Mouse (Mus musculus) heart, postnatal 36 days (tissue): ENCODE results near the gene Mum1. TPM values are rescaled to one million over a fixed set of nuclear protein-coding genes. Genes with fewer than 3 reads are reported as not detected.

Source experiments
- microRNA-seq, 2 experiments: library from miRNA; unstranded; fragments of <30 nt; microRNA quantifications; one replicate each; pipeline ENCODE4 v1.2.0; 2021; ENCODE audit warnings: borderline number of aligned reads in 2 of 2
- total RNA-seq, 2 experiments: library from RNA; stranded (reverse); gene quantifications; 2 replicates each; pipeline ENCODE4 v1.2.3; 2021

Mum1 gene
- total RNA-seq, 2 experiments from 2014 or later, result 13.1 to 15.3 TPM

Small RNAs within 50 kb of the gene (microRNA-seq; reads per million reads assigned to microRNA genes)
- gene Mir6911, result 0 to 0.72 reads per million in 2 experiments

Other genes with a start within 250 kb of the Mum1 start
- gene Tmem259, start 242.1 kb upstream of the Mum1 start, total RNA-seq, result 100 to 1,000 TPM; 107 to 120 TPM
- 10 to 100 TPM; 29.9 to 30.6 TPM for gene Cnn2, start 237.8 kb upstream of the Mum1 start, total RNA-seq
- gene Abca7, start 229.9 kb upstream of the Mum1 start, total RNA-seq, result 1 to 10 TPM; 7.7 to 7.9 TPM
- 1 to 10 TPM; 4.1 to 5.9 TPM for gene Arhgap45, start 209.8 kb upstream of the Mum1 start, total RNA-seq
- gene Polr2e, start 186.6 kb upstream of the Mum1 start, total RNA-seq, result 10 to 100 TPM; 88.5 to 96.4 TPM
- gene Gpx4, start 179.3 kb upstream of the Mum1 start, total RNA-seq, result 100 to 1,000 TPM; 863 to 871 TPM
- gene Sbno2, start 120.9 kb upstream of the Mum1 start, total RNA-seq, result 10 to 100 TPM; 11.2 to 12.2 TPM
- 100 to 1,000 TPM; 137 to 165 TPM for gene Stk11, start 110.6 kb upstream of the Mum1 start, total RNA-seq
- gene Atp5d, start 87.8 kb upstream of the Mum1 start, total RNA-seq, result 1,000 to 10,000 TPM; 1,105 to 1,168 TPM
- 1 to 10 TPM; 2.0 to 4.7 TPM for gene Cbarp, start 85.6 kb upstream of the Mum1 start, total RNA-seq
- 100 to 1,000 TPM in 1 of 2 experiments, 10 to 100 TPM in 1; 99.9 to 117 TPM for gene Midn, start 78.2 kb upstream of the Mum1 start, total RNA-seq
- gene Cirbp, start 60.4 kb upstream of the Mum1 start, total RNA-seq, result 10 to 100 TPM; 48.2 to 67.0 TPM
- 1 to 10 TPM; 4.4 to 4.6 TPM for gene 1600002K03Rik, start 53.5 kb upstream of the Mum1 start, total RNA-seq
- 1 to 10 TPM in 1 of 2 experiments, under 1 TPM in 1; 0.75 to 1.1 TPM for gene Efna2, start 47.0 kb upstream of the Mum1 start, total RNA-seq
- 100 to 1,000 TPM; 962 to 997 TPM for gene Ndufs7, start 22.7 kb downstream of the Mum1 start, total RNA-seq
- 10 to 100 TPM in 1 of 2 experiments, 1 to 10 TPM in 1; 8.9 to 12.0 TPM for gene Gamt, start 34.6 kb downstream of the Mum1 start, total RNA-seq
- 10 to 100 TPM; 57.7 to 58.5 TPM for gene Dazap1, start 35.1 kb downstream of the Mum1 start, total RNA-seq
- 100 to 1,000 TPM; 748 to 777 TPM for gene Rps15, start 66.0 kb downstream of the Mum1 start, total RNA-seq
- 1 to 10 TPM; 2.1 to 3.7 TPM for gene Apc2, start 69.5 kb downstream of the Mum1 start, total RNA-seq
- 10 to 100 TPM; 13.8 to 15.1 TPM for gene 2310011J03Rik, start 94.1 kb downstream of the Mum1 start, total RNA-seq
- 1 to 10 TPM; 2.2 to 2.9 TPM for gene Pcsk4, start 103.1 kb downstream of the Mum1 start, total RNA-seq
- 1 to 10 TPM; 2.7 TPM for gene Reep6, start 103.5 kb downstream of the Mum1 start, total RNA-seq
- gene Adamtsl5, start 122.0 kb downstream of the Mum1 start, total RNA-seq, result 10 to 100 TPM; 75.9 to 83.8 TPM
- under 1 TPM; 0.49 to 0.64 TPM for gene Plk5, start 130.0 kb downstream of the Mum1 start, total RNA-seq
- gene Mex3d, start 161.2 kb downstream of the Mum1 start, total RNA-seq, result 1 to 10 TPM; 8.1 to 8.6 TPM
- 10 to 100 TPM; 82.1 to 82.2 TPM for gene Mbd3, start 173.1 kb downstream of the Mum1 start, total RNA-seq
- 1,000 to 10,000 TPM; 1,920 to 2,020 TPM for gene Uqcr11, start 180.4 kb downstream of the Mum1 start, total RNA-seq
- 10 to 100 TPM; 17.9 to 20.9 TPM for gene Tcf3, start 207.2 kb downstream of the Mum1 start, total RNA-seq